Mouse (Mus musculus) liver, embryonic 14.5 days (tissue): ENCODE measurements around the gene Borcs5.

Experiments
- CTCF ChIP-seq: IDR thresholded peaks from 2 replicates; pipeline ENCODE4 v1.5.1; 2016; ENCODE audit warnings: antibody characterized with exemption, low read depth, control low read depth
- EP300 ChIP-seq: IDR thresholded peaks from 2 replicates; pipeline ENCODE4 v1.6.1; 2016; ENCODE audit warnings: antibody characterized with exemption, low read depth

DNA sequence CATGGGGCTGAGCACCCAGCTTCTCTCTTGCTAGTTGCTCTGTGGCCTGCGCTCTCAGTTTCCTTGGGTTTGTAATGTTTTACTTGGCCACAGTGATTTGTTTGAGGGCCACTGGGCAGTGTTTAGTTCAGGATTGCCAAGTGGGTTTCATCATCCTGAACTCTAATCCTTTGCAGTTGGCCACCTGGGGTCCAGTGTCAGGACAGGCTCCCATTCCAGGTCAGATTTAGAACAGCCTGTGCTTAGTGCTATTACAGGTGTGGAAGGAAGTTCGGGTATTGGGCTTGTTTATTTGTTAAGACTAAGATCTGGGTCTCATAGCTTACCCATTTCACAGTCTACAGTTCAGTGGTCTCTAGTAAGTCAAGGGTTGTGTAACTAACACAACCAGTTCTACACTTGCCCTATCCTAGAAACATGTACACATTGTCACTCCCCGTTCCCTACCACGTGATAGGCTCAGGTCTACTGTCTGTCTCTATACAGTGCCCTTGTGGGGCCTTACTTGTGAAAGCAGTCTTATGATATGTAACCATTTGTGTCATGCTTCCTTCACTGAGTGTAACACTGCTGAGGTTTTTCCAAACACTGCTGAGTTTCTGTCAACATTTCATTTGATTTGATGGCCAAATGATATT is 63.9 kb downstream of the Borcs5 start:
- TF ChIP-seq CTCF = no peak
- TF ChIP-seq EP300 = no peak
